Mouse (Mus musculus): ENCODE results near the gene Arf3.
"Not testable (repeated sequence)": the region's sequence is repeated elsewhere in the genome, so short reads cannot be mapped to it uniquely, and the experiment has no call there.

GRCm38 (mm10) chr15:98743863-98744262 lies 19.2 kb downstream of the Arf3 start:
- TF ChIP-seq EP300, CTCF (IDR thresholded peaks at IDR 0.05; ENCODE audit: low read depth): not testable (repeated sequence)
